Mouse (Mus musculus) CH12.LX (cell line): ENCODE measurements around the gene Chst11. TPM values are rescaled to one million over a fixed set of nuclear protein-coding genes. Genes with fewer than 3 reads are reported as not detected.

ENCODE experiments used
- DNase-seq: peaks from one replicate; pipeline ENCODE4 v3.0.0-alpha.2; 2013; ENCODE audit errors: extremely low read depth
- H3K27ac ChIP-seq: 2 replicates; pipeline ENCODE4 v1.5.1; 2012; ENCODE audit warnings: low read depth, mild to moderate bottlenecking, control low read depth, moderate library complexity; ENCODE audit not compliant: insufficient read depth
- H3K27me3 ChIP-seq: replicated peaks from 2 replicates; pipeline ENCODE3; 2012; ENCODE audit warnings: inconsistent platforms
- H3K36me3 ChIP-seq, 2 experiments: replicated peaks in 1 of 2; 2 replicates each; pipeline versions ENCODE3 to v1.6.1; 2012; ENCODE audit warnings: inconsistent platforms in 1 of 2, low read length in 1 of 2, mild to moderate bottlenecking in 1 of 2, mixed read lengths in 1 of 2, moderate library complexity in 1 of 2; ENCODE audit not compliant: control insufficient read depth in 1 of 2, insufficient read depth in 1 of 2
- H3K4me1 ChIP-seq, 2 experiments: 2 replicates each; pipeline ENCODE4 v1.6.1; 2012; ENCODE audit warnings: inconsistent platforms in 1 of 2, moderate library complexity in 1 of 2; ENCODE audit not compliant: insufficient read depth in 2 of 2, control insufficient read depth in 1 of 2
- H3K4me2 ChIP-seq: 2 replicates; pipeline ENCODE4 v1.6.1; 2012; ENCODE audit warnings: low read depth, mild to moderate bottlenecking, control low read depth; ENCODE audit not compliant: poor library complexity, insufficient read depth, severe bottlenecking
- H3K4me3 ChIP-seq, 3 experiments: fragments of 150-350 bp in 1 of 3; sonication (generic) in 1 of 3; replicated peaks in 1 of 3; 2 replicates each; pipeline versions ENCODE3 to v1.5.1; 2011 to 2012; ENCODE audit warnings: low read depth in 2 of 3, low read length in 2 of 3, mild to moderate bottlenecking in 2 of 3, moderate library complexity in 2 of 3, control low read depth in 1 of 3, improper control_type of control experiment in 1 of 3, inconsistent platforms in 1 of 3, mixed read lengths in 1 of 3; ENCODE audit not compliant: poor library complexity in 1 of 3
- H3K79me2 ChIP-seq: replicated peaks from 2 replicates; pipeline ENCODE4 v1.6.1; 2012; ENCODE audit warnings: mild to moderate bottlenecking, moderate library complexity; ENCODE audit not compliant: control insufficient read depth, poor library complexity, insufficient read depth, severe bottlenecking; ENCODE audit errors: extremely low read depth
- H3K9ac ChIP-seq: 2 replicates; pipeline ENCODE4 v1.6.1; 2012; ENCODE audit warnings: low read depth, mild to moderate bottlenecking, control low read depth, moderate library complexity; ENCODE audit not compliant: insufficient read depth
- H3K9me3 ChIP-seq: replicated peaks from 2 replicates; pipeline ENCODE3; 2012; ENCODE audit warnings: low read length, inconsistent platforms, mixed read lengths
- CHD2 ChIP-seq: IDR thresholded peaks from 2 replicates; pipeline ENCODE4 v1.6.1; 2011; ENCODE audit warnings: low read length, improper control_type of control experiment
- CTCF ChIP-seq, 2 experiments: IDR thresholded peaks in 1 of 2; conservative IDR thresholded peaks in 1 of 2; 2 replicates each; pipeline ENCODE4 v1.5.1; 2011 to 2012; ENCODE audit warnings: low read depth in 2 of 2, low read length in 2 of 2, improper control_type of control experiment in 1 of 2, inconsistent platforms in 1 of 2, mild to moderate bottlenecking in 1 of 2, moderate library complexity in 1 of 2
- E2F4 ChIP-seq: IDR thresholded peaks from 2 replicates; pipeline ENCODE4 v1.6.1; 2011; ENCODE audit warnings: low read depth, low read length, improper control_type of control experiment; ENCODE audit not compliant: insufficient replicate concordance
- EP300 ChIP-seq: IDR thresholded peaks from 2 replicates; pipeline ENCODE4 v1.6.1; 2011; ENCODE audit warnings: low read length, improper control_type of control experiment
- ETS1 ChIP-seq: conservative IDR thresholded peaks from 2 replicates; pipeline ENCODE4 v1.6.1; 2012; ENCODE audit warnings: low read depth, mild to moderate bottlenecking, inconsistent platforms, low read length, improper control_type of control experiment, moderate library complexity
- GABPA ChIP-seq: IDR thresholded peaks from 2 replicates; pipeline ENCODE4 v1.6.1; 2012; ENCODE audit warnings: low read depth, low read length, improper control_type of control experiment, inconsistent platforms; ENCODE audit not compliant: insufficient replicate concordance
- HCFC1 ChIP-seq: IDR thresholded peaks from 2 replicates; pipeline ENCODE4 v1.6.1; 2012; ENCODE audit warnings: low read depth, mild to moderate bottlenecking, inconsistent platforms, low read length, improper control_type of control experiment
- IRF4 ChIP-seq: IDR thresholded peaks from 2 replicates; pipeline ENCODE4 v1.6.1; 2014; ENCODE audit warnings: low read depth, mild to moderate bottlenecking, inconsistent platforms, low read length, improper control_type of control experiment
- JUND ChIP-seq: conservative IDR thresholded peaks from 2 replicates; pipeline ENCODE4 v1.6.1; 2011; ENCODE audit warnings: low read depth, low read length, improper control_type of control experiment
- KAT2A ChIP-seq: IDR thresholded peaks from 2 replicates; pipeline ENCODE4 v1.6.1; 2012; ENCODE audit warnings: low read length, improper control_type of control experiment, inconsistent platforms; ENCODE audit not compliant: insufficient replicate concordance
- MAX ChIP-seq: IDR thresholded peaks from 2 replicates; pipeline ENCODE4 v1.6.1; 2011; ENCODE audit warnings: low read length, improper control_type of control experiment
- MAZ ChIP-seq: IDR thresholded peaks from 2 replicates; pipeline ENCODE4 v1.6.1; 2012; ENCODE audit warnings: low read depth, mild to moderate bottlenecking, inconsistent platforms, low read length, improper control_type of control experiment, moderate library complexity
- MXI1 ChIP-seq: IDR thresholded peaks from 2 replicates; pipeline ENCODE4 v1.6.1; 2011; ENCODE audit warnings: mild to moderate bottlenecking, low read depth, low read length, improper control_type of control experiment
- MYC ChIP-seq: IDR thresholded peaks from 2 replicates; pipeline ENCODE4 v1.6.1; 2011; ENCODE audit warnings: low read depth, mild to moderate bottlenecking, improper control_type of control experiment, low read length
- NRF1 ChIP-seq: IDR thresholded peaks from 2 replicates; pipeline ENCODE4 v1.6.1; 2014; ENCODE audit warnings: low read depth, mild to moderate bottlenecking, inconsistent platforms, low read length, improper control_type of control experiment, moderate library complexity
- POLR2A ChIP-seq: IDR thresholded peaks from 2 replicates; pipeline ENCODE4 v1.6.1; 2011; ENCODE audit warnings: low read depth, mild to moderate bottlenecking, improper control_type of control experiment, low read length
- POLR2AphosphoS2 ChIP-seq: IDR thresholded peaks from 2 replicates; pipeline ENCODE4 v1.6.1; 2011; ENCODE audit warnings: low read depth, low read length, improper control_type of control experiment
- RAD21 ChIP-seq: IDR thresholded peaks from 2 replicates; pipeline ENCODE4 v1.6.1; 2011; ENCODE audit warnings: low read depth, mild to moderate bottlenecking, low read length, improper control_type of control experiment, moderate library complexity
- RCOR1 ChIP-seq: conservative IDR thresholded peaks from 2 replicates; pipeline ENCODE4 v1.6.1; 2012; ENCODE audit warnings: low read depth, mild to moderate bottlenecking, inconsistent platforms, low read length, improper control_type of control experiment
- SIN3A ChIP-seq: IDR thresholded peaks from 2 replicates; pipeline ENCODE4 v1.6.1; 2012; ENCODE audit warnings: low read length, improper control_type of control experiment, inconsistent platforms
- TBP ChIP-seq: conservative IDR thresholded peaks from 2 replicates; pipeline ENCODE4 v1.6.1; 2011; ENCODE audit warnings: low read depth, low read length, improper control_type of control experiment
- TCF12 ChIP-seq: IDR thresholded peaks from 2 replicates; pipeline ENCODE4 v1.6.1; 2014; ENCODE audit warnings: low read depth, mild to moderate bottlenecking, inconsistent platforms, low read length, improper control_type of control experiment
- USF2 ChIP-seq: conservative IDR thresholded peaks from 2 replicates; pipeline ENCODE4 v1.6.1; 2011; ENCODE audit warnings: low read depth, low read length, improper control_type of control experiment
- ZKSCAN1 ChIP-seq: IDR thresholded peaks from 2 replicates; pipeline ENCODE4 v1.6.1; 2012; ENCODE audit warnings: low read depth, inconsistent platforms, low read length, improper control_type of control experiment, borderline replicate concordance
- ZNF384 ChIP-seq: IDR thresholded peaks from 2 replicates; pipeline ENCODE4 v1.6.1; 2012; ENCODE audit warnings: low read depth, low read length, improper control_type of control experiment, inconsistent platforms
- dilution Hi-C: fragments of 300-500 bp; cut with MboI; formaldehyde crosslinking; loops from 2 replicates; pipeline ENCODE4 v1.14.3; 2020; ENCODE audit warnings: low sequenced_read_pairs; ENCODE audit not compliant: extremely low pct_unique_long_range_greater_than_20kb, extremely low pct_ligation_motif_present
- in situ Hi-C: fragments of 300-500 bp; cut with MboI; formaldehyde crosslinking; loops from 3 replicates; pipeline ENCODE4 v1.14.3; 2019; ENCODE audit warnings: low sequenced_read_pairs, low pct_ligation_motif_present, low pct_unique_long_range_greater_than_20kb, mixed read lengths
- polyA plus RNA-seq: library from polyadenylated mRNA; unstranded; fragments of >175 nt; gene quantifications from 2 replicates; pipeline ENCODE4 v1.2.1, GENCODE M21; 2012; ENCODE audit warnings: low read depth; ENCODE audit not compliant: insufficient read length
- total RNA-seq, 2 experiments: library from RNA; depleted of rRNA; stranded (reverse); fragments of 300-350 nt in 1 of 2; fragments of >200 nt in 1 of 2; gene quantifications; 2 replicates each; pipeline ENCODE4 v1.2.3; 2012 to 2014

Chst11 gene
- total and polyA plus RNA-seq, 3 experiments, result 3.6 to 5.3 (median 4.5) TPM

DNA sequence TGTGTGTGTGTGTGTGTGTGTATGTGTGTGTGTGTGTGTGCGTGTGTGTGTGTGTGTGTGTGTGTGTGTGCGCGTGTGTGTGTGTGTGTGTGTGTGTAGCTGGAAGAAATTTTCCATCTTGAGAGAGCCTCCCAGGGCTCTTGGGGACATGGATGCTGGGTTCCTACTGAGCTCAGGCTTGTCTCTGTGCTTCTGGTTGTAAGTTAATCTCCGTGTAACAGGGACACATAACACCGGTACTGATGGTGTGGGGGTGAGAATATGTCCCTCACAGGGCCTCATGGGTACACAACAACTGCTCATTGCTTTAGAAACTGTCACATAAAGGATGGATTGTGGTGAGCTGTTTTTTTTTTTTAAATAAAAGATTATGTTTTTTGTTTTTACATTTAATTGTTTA lies 33.2 kb downstream of the Chst11 start:
- no peak overlapping the region for H3K27ac ChIP-seq
- H3K9me3 ChIP-seq, result peaks cover 12% of the 10 kb centered on the region
- H3K36me3 ChIP-seq, result peaks cover 0 to 3% of the 10 kb centered on the region in 2 experiments
- dilution Hi-C loops (no loop called here), in situ Hi-C loops (no loop called here)
- H3K27me3 ChIP-seq, result no peaks in the 10 kb centered on the region
- no peak overlapping the region for H3K4me2 ChIP-seq
- H3K79me2 ChIP-seq, result no peaks in the 10 kb centered on the region
- H3K4me3 ChIP-seq, result no peak overlapping the region
- H3K4me1 ChIP-seq, result peaks cover 0 to 17% of the 10 kb centered on the region in 2 experiments; a peak in 3 of 4 replicates
- DNase-seq, result no peak
- H3K9ac ChIP-seq, result no peak overlapping the region
- no peak for TF ChIP-seq CTCF (conservative IDR thresholded peaks at IDR 0.05 in 1 of 2, IDR thresholded peaks at IDR 0.05 in 1 of 2; ENCODE audit: low read depth in 2 of 2, low read length in 2 of 2)
- TF ChIP-seq RAD21, result no peak
- no peak for TF ChIP-seq ETS1
- TF ChIP-seq MXI1, result no peak
- TF ChIP-seq NRF1, result no peak
- TF ChIP-seq ZKSCAN1, result no peak
- TF ChIP-seq EP300, result no peak
- TF ChIP-seq GABPA, result no peak

DNA sequence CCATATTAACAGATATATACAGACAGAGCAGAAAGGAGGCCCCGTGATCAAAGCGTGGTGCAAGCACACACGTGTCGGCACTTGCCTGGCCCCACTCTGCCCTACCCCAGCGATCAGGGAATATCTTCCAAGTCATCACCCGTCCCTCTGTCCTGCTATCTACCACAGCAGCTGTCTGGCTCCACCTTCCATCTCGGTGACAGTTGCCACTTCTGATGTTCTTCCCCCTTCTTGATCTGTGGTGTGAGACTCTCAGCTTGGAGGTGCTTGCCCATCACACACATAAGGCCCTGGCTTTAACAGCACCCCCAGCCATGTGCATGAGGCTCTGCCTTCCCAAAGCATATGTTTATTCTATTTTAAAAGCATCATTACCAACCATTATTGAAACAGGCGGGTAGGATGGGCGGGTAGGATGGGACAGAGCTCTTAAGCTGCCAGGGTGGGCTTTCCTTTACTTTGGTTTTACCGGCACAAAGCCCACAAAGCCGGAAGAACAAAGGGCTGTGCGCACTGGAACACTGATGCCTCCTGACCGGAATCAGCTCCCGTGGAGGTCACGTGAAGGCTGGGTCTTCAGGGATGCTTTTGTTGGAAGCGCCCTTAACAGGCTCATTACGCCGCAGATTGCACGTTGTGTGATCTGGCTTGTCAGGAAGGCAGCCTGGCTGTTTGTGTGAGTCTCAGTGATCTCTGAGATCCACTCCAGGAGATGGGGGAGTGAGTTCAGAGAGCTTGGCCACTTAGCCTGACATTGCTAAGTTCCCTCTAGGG lies 34.4 kb downstream of the Chst11 start:
- H3K4me1 ChIP-seq, result peaks cover 0 to 19% of the 10 kb centered on the region in 2 experiments; a peak in 3 of 4 replicates
- TF ChIP-seq MYC (no peak), POLR2AphosphoS2 (no peak), JUND (no peak), CHD2 (no peak), EP300 (no peak), SIN3A (no peak), MAX (no peak), RCOR1 (no peak), HCFC1 (no peak), TBP (no peak), TCF12 (no peak), ZNF384 (no peak), MAZ (no peak), E2F4 (no peak), KAT2A (no peak), RAD21 (no peak), ZKSCAN1 (no peak), IRF4 (no peak), USF2 (no peak), POLR2A (no peak)
- no peaks in the 10 kb centered on the region for H3K36me3 ChIP-seq
- no peaks in the 10 kb centered on the region for H3K27me3 ChIP-seq
- H3K27ac ChIP-seq, result no peak overlapping the region
- in situ Hi-C loops, result no loop called here
- H3K4me3 ChIP-seq, result no peak overlapping the region
- H3K9ac ChIP-seq, result no peak overlapping the region
- DNase-seq, result no peak
- H3K9me3 ChIP-seq, result peaks cover 7% of the 10 kb centered on the region
- dilution Hi-C loops, result no loop called here
- no peaks in the 10 kb centered on the region for H3K79me2 ChIP-seq
- H3K4me2 ChIP-seq, result no peak overlapping the region
